Mouse (Mus musculus): Measurements from ENCODE around the gene Rfx1.

DNA sequence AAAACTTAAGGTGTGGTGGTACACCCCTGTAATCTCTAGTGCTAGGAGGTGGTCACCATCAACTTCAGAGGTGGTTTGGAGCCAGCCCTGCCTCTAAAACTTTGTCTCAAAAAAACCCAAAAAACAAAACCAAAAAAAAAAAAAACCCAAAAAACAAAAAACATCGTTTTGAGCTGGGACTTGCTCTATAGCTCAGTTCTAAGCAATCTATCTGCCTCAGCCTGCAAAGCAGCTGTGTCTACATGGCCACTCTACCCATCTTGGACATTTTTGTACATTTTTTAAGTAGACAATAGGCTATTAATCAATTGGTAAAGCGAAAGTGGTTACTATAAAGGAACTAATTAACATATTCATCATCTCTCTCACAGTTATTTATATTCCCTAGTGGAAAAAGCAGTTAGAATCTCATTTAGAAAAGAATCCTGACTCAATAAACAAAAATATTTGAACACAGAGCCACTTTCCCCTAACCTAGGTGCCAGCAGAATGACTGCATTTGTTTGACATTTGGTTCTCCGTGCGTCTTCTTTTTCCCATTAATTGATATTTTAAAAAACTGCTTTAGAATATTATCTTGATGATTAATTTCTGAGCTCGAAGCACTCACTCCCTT is 1.1 kb upstream of the Rfx1 start:
- TF ChIP-seq POLR2A (IDR thresholded peaks at IDR 0.05; ENCODE audit: control insufficient read depth, low read depth, low read length) (no peak), CTCF (IDR thresholded peaks at IDR 0.05; ENCODE audit: control insufficient read depth, insufficient read depth, insufficient replicate concordance, low read depth, low read length) (no peak)

All from testis, adult 2 months (tissue).